In genomic region chr5:41941216-41941615, GRCm38 (mm10) we compare ENCODE assay signal across 17 mouse cellular contexts.
A peak's percentile ranks its signal among the peaks of the same experiment; 100 is the strongest.
DNase-seq lines count a peak whose midpoint lies in the region.
"Had no signal": no experiment of that assay in that cellular context is flagged by ENCODE, and none has a peak within 500 bp of the region (broad histone marks: within the 10 kb centered on the region; RNA-seq: fewer than 3 reads in every experiment).

No protein-coding gene starts in this region.

- intact Hi-C loops in left cerebral cortex, postnatal 10 days (cut with DNase I): no loop called here

- peak; percentile 5 to 7 for DNase-seq in frontal cortex, postnatal 36 days (ENCODE audit: low spot score in 2 of 2)
- DNase-seq in frontal cortex, postnatal 25 days (ENCODE audit: low spot score in 2 of 2): no peak
- peak; percentile 7 to 12 for DNase-seq in left cerebral cortex, adult 18-20 months (ENCODE audit: low spot score in 2 of 2)
- DNase-seq in left cerebral cortex, postnatal 10 days (ENCODE audit: extremely low spot score in 1 of 2, low spot score in 2 of 2): no peak
- DNase-seq in right cerebral cortex, postnatal 25 days: peak; percentile 14
- DNase-seq in right cerebral cortex, postnatal 4 days: no peak
- DNase-seq: adrenal gland, adult 2 months; adrenal gland, postnatal 14 days; cerebellum, adult 11-12 months; cerebellum, adult 8-10 months; cerebellum, postnatal 10 days; cerebellum, postnatal 36 days; embryo, embryonic 11 days; gastrocnemius, postnatal 25 days; heart, adult 18-20 months; heart, postnatal 10 days; heart, postnatal 4 days had no signal

Comparison
In these comparisons a context has a peak if more than half of its experiments do, and no peak if none do; other contexts are left out.
1. DNase-seq: peak in frontal cortex, postnatal 36 days (2 of 2), left cerebral cortex, adult 18-20 months (2 of 2) and right cerebral cortex, postnatal 25 days (single experiment); none in frontal cortex, postnatal 25 days (0 of 2), left cerebral cortex, postnatal 10 days (0 of 2) and right cerebral cortex, postnatal 4 days (single experiment).